Mouse (Mus musculus): ENCODE measurements around the gene Tex45. TPM values are rescaled to one million over a fixed set of nuclear protein-coding genes. Genes with fewer than 3 reads are reported as not detected.
A peak's percentile ranks its signal among the peaks of the same experiment; 100 is the strongest.

Tex45 gene
- total and polyA plus RNA-seq, 2 experiments from 2014 or later, result 0.26 to 0.73 TPM

DNA sequence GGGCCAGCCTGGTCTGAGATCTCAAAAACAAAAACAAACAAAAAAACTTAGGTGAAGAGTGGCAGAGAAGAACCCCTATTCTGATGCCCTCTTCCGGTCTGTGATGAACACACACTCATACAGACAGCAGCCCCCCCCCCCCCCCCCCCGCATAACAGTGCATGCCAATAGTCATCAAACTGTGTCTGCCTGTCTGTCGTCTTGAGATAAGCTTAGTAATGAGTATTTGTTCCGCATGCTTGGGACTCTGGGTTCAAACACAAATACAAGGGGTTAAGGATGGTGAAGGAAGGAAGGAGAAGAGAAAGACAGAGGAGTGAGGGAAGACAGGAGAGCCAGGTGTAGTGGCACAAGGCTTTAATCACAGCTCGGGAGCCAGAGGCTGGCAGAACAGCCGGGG, 34.2 kb upstream of the Tex45 start:
- no peak for TF ChIP-seq CTCF (IDR thresholded peaks at IDR 0.05; ENCODE audit: low read depth)
- ATAC-seq (no peak), DNase-seq (ENCODE audit: low spot score) (no peak)
- H3K4me1 ChIP-seq (ENCODE audit: insufficient read depth, low read length), result no peaks in the 10 kb centered on the region
- peaks cover 60% of the 10 kb centered on the region for H3K36me3 ChIP-seq (ENCODE audit: insufficient read depth, low read length)
- H3K27me3 ChIP-seq (ENCODE audit: insufficient read depth, low read length), result no peaks in the 10 kb centered on the region
- H3K4me2 ChIP-seq (ENCODE audit: low read depth, low read length), result no peak overlapping the region
- H3K27ac ChIP-seq, result no peak overlapping the region
- H3K9me3 ChIP-seq (ENCODE audit: low read length), result no peaks in the 10 kb centered on the region
- no peak overlapping the region for H3K9ac ChIP-seq (replicated peaks; ENCODE audit: low read length)
- 84% methylated on average over 6 of the region's 6 CpGs for WGBS
- H3K4me3 ChIP-seq (ENCODE audit: low read length), result no peak overlapping the region

DNA sequence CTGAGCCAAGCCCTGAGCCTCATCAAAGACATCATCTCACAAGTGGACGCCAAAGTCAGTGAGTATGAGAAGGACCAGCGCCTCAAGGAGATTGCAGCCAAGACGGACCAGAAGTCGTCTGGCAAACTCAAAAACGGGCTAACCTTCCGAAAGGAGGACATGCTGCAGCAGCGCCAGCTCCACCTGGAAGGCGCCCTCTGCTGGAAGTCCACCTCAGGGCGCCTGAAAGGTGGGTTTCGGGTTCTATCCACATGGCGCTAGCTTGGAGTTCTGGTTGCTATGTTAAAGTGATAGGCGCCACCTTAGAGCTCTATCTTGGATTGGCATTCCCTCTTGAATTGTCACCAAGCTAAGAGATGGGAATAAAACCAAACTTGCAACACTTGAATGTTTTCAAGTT, 31.2 kb upstream of the Tex45 start:
- no peak overlapping the region for H3K4me2 ChIP-seq (ENCODE audit: low read depth, low read length)
- no peaks in the 10 kb centered on the region for H3K27me3 ChIP-seq (ENCODE audit: insufficient read depth, low read length)
- no peak overlapping the region for H3K4me3 ChIP-seq (ENCODE audit: low read length)
- no peaks in the 10 kb centered on the region for H3K4me1 ChIP-seq (ENCODE audit: insufficient read depth, low read length)
- WGBS, result 76% methylated on average over 12 of the region's 12 CpGs
- no peaks in the 10 kb centered on the region for H3K9me3 ChIP-seq (ENCODE audit: low read length)
- ATAC-seq (no peak), DNase-seq (ENCODE audit: low spot score) (no peak)
- H3K36me3 ChIP-seq (ENCODE audit: insufficient read depth, low read length), result peaks cover 55% of the 10 kb centered on the region
- peak; percentile 50 for TF ChIP-seq CTCF (IDR thresholded peaks at IDR 0.05; ENCODE audit: low read depth)
- H3K9ac ChIP-seq (replicated peaks; ENCODE audit: low read length), result no peak overlapping the region
- H3K27ac ChIP-seq, result no peak overlapping the region

DNA sequence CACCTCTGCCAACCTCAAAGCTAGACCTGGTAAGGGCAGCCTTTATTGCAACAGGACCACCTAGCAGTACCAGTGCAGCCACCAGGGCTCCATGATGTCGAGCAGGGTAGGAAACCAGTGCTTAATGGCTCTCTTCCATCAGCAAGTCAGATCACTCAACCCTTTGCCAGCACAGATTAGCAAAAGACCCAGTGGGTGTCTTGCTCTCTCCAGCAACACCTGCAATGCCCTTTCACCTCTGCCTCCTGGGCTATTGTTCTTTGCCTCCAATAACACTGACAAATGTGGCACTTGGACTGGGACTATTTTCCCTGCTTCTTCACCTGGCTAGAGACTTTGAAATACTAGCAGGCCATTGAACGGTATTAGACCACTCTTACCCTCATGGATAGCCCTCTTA, 21.4 kb upstream of the Tex45 start:
- Histone ChIP-seq H3K27me3 (ENCODE audit: insufficient read depth, low read length) (no peaks in the 10 kb centered on the region), H3K4me3 (ENCODE audit: low read length) (no peak overlapping the region), H3K27ac (no peak overlapping the region), H3K9ac (replicated peaks; ENCODE audit: low read length) (no peak overlapping the region), H3K36me3 (ENCODE audit: insufficient read depth, low read length) (peaks cover 69% of the 10 kb centered on the region), H3K9me3 (ENCODE audit: low read length) (no peaks in the 10 kb centered on the region), H3K4me2 (ENCODE audit: low read depth, low read length) (no peak overlapping the region), H3K4me1 (ENCODE audit: insufficient read depth, low read length) (no peaks in the 10 kb centered on the region)
- no peak for DNase-seq (ENCODE audit: low spot score)
- WGBS, result 86% methylated on average over 2 of the region's 2 CpGs
- no peak for TF ChIP-seq CTCF (IDR thresholded peaks at IDR 0.05; ENCODE audit: low read depth)
- ATAC-seq, result no peak

DNA sequence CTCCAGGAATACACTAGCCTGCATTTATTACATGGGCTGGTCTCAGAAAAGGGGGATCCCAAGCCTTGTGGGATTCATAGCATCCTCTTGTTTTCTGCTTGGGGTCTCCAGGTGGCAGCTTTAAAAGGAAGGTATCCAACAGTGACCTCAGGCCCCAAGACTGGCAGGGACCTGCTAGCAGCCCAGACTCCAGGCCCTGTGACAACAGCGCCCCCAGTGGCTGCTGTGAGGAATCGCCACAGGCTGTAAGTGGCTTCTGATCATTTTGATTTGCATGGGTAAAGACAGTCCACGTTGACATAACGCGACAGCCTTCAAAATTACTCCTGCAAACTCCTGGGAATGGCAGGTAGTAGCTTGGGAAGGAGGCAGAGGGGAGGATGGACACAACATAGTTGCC, 20.0 kb upstream of the Tex45 start:
- peak; percentile 96 for TF ChIP-seq CTCF (IDR thresholded peaks at IDR 0.05; ENCODE audit: low read depth)
- Histone ChIP-seq H3K4me1 (ENCODE audit: insufficient read depth, low read length) (no peaks in the 10 kb centered on the region), H3K36me3 (ENCODE audit: insufficient read depth, low read length) (peaks cover 72% of the 10 kb centered on the region), H3K27ac (no peak overlapping the region), H3K9ac (replicated peaks; ENCODE audit: low read length) (no peak overlapping the region), H3K9me3 (ENCODE audit: low read length) (no peaks in the 10 kb centered on the region), H3K27me3 (ENCODE audit: insufficient read depth, low read length) (no peaks in the 10 kb centered on the region), H3K4me3 (ENCODE audit: low read length) (no peak overlapping the region), H3K4me2 (ENCODE audit: low read depth, low read length) (no peak overlapping the region)
- 27% methylated on average over 5 of the region's 5 CpGs for WGBS
- DNase-seq (ENCODE audit: low spot score) (peak; percentile 80), ATAC-seq (peak; percentile 57)

DNA sequence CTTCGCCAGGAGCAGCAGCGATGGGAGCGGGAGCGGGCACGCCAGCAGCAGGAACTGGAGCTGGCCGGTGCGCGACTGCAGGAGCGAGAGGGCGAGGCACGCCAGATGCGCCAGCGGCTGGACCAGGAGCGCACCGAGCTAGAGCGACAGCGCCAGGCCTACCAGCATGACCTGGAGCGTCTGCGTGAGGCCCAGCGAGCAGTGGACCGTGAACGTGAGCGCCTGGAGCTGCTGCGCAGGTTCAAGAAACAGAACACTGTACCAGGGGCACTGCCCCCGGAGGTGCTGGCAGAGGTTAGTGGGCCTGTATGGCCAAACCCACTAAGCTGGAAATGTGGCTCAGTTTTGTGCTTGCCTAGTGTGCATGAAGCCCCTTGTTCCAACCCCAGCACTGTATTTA, 18.7 kb upstream of the Tex45 start:
- Histone ChIP-seq H3K4me3 (ENCODE audit: low read length) (no peak overlapping the region), H3K27ac (no peak overlapping the region), H3K4me1 (ENCODE audit: insufficient read depth, low read length) (no peaks in the 10 kb centered on the region), H3K9me3 (ENCODE audit: low read length) (no peaks in the 10 kb centered on the region), H3K4me2 (ENCODE audit: low read depth, low read length) (no peak overlapping the region), H3K36me3 (ENCODE audit: insufficient read depth, low read length) (peaks cover 67% of the 10 kb centered on the region), H3K27me3 (ENCODE audit: insufficient read depth, low read length) (no peaks in the 10 kb centered on the region), H3K9ac (replicated peaks; ENCODE audit: low read length) (no peak overlapping the region)
- ATAC-seq (no peak), DNase-seq (ENCODE audit: low spot score) (no peak)
- no peak for TF ChIP-seq CTCF (IDR thresholded peaks at IDR 0.05; ENCODE audit: low read depth)
- 96% methylated on average over 25 of the region's 25 CpGs for WGBS

DNA sequence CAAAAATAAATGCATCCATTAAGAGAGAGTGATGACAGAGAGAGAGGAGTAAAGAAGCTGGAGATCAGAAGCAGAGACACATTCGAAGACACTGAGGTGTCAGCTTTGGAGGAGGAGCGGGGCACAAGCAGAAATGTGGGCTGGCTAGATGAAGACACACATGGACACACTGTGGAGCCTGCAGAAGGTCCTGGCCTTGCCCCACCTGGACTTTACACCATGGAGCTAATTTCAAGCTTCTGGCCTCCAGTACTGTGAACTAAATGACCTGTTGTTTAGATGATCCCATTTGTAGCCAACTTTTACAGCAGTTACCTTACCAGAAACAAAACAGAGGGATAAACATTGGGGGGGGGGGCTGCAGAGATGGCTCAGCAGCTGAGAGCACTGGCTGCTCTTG, 7.4 kb upstream of the Tex45 start:
- TF ChIP-seq CTCF (IDR thresholded peaks at IDR 0.05; ENCODE audit: low read depth), result no peak
- Histone ChIP-seq H3K4me1 (ENCODE audit: insufficient read depth, low read length) (peaks cover 4% of the 10 kb centered on the region; the same call in 1 of the 2 replicates), H3K9ac (replicated peaks; ENCODE audit: low read length) (no peak overlapping the region), H3K9me3 (ENCODE audit: low read length) (no peaks in the 10 kb centered on the region), H3K4me2 (ENCODE audit: low read depth, low read length) (no peak overlapping the region), H3K27ac (no peak overlapping the region), H3K4me3 (ENCODE audit: low read length) (no peak overlapping the region), H3K36me3 (ENCODE audit: insufficient read depth, low read length) (no peaks in the 10 kb centered on the region; the same call in 1 of the 2 replicates), H3K27me3 (ENCODE audit: insufficient read depth, low read length) (no peaks in the 10 kb centered on the region)
- DNase-seq (ENCODE audit: low spot score) (no peak), ATAC-seq (no peak)
- WGBS, result 92% methylated on average over 2 of the region's 2 CpGs

DNA sequence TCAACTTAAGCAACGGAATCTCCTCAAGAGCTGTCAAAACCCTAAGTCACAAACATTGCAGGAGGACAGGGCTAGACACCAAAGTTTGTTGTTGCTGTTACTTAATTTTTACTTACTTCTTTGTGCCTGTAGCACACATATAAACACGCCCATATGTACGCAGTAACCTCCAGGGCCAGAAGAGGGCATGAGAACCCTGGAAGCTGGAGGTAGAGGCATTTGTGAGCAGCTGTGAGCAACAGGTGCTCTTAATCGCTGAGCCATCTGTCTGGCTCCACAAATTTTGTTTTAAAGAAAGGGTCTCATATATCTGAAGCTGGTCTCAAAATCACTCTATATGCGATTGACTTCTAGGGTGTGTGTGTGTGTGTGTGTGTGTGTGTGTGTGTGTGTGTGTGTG, 6.4 kb upstream of the Tex45 start:
- no peaks in the 10 kb centered on the region for H3K27me3 ChIP-seq (ENCODE audit: insufficient read depth, low read length)
- DNase-seq (ENCODE audit: low spot score) (peak; percentile 68), ATAC-seq (no peak)
- no peaks in the 10 kb centered on the region for H3K9me3 ChIP-seq (ENCODE audit: low read length)
- no peak overlapping the region for H3K4me2 ChIP-seq (ENCODE audit: low read depth, low read length)
- H3K9ac ChIP-seq (replicated peaks; ENCODE audit: low read length), result no peak overlapping the region
- H3K27ac ChIP-seq, result no peak overlapping the region
- 58% methylated on average over 5 of the region's 5 CpGs for WGBS
- peaks cover 4% of the 10 kb centered on the region; the same call in 1 of the 2 replicates for H3K4me1 ChIP-seq (ENCODE audit: insufficient read depth, low read length)
- H3K36me3 ChIP-seq (ENCODE audit: insufficient read depth, low read length), result no peaks in the 10 kb centered on the region
- no peak overlapping the region for H3K4me3 ChIP-seq (ENCODE audit: low read length)
- TF ChIP-seq CTCF (IDR thresholded peaks at IDR 0.05; ENCODE audit: low read depth), result peak; percentile 63

All from hindbrain, postnatal 0 days (tissue).